Mouse (Mus musculus) forebrain, embryonic 11.5 days (tissue): Measurements from ENCODE around the gene Ilkap. TPM values are rescaled to one million over a fixed set of nuclear protein-coding genes. Genes with fewer than 3 reads are reported as not detected.

Experiments
- ATAC-seq: fragments of 200-750 bp; cut with Nextera tagmentation; replicated peaks from 2 replicates; pipeline ENCODE4 v1.8.0; 2017; ENCODE audit warnings: moderate TSS enrichment; ENCODE audit not compliant: low FRiP score
- DNase-seq: peaks from one replicate; pipeline ENCODE4 v3.0.0-alpha.2; 2017; ENCODE audit warnings: low spot score
- H3K27ac ChIP-seq: fragments of 300-500 bp; sonication (generic); 2 replicates; pipeline ENCODE4 v1.5.1; 2014; ENCODE audit warnings: low read depth, low read length
- H3K27me3 ChIP-seq: fragments of 300-500 bp; sonication (generic); 2 replicates; pipeline ENCODE4 v1.6.1; 2014; ENCODE audit warnings: mild to moderate bottlenecking, low read length, mixed read lengths; ENCODE audit not compliant: control insufficient read depth, insufficient read depth
- H3K36me3 ChIP-seq: fragments of 300-500 bp; sonication (generic); 2 replicates; pipeline ENCODE4 v1.6.1; 2014; ENCODE audit warnings: mild to moderate bottlenecking, low read length, moderate library complexity, mixed read lengths; ENCODE audit not compliant: control insufficient read depth, insufficient read depth
- H3K4me1 ChIP-seq: fragments of 300-500 bp; sonication (generic); replicated peaks from 2 replicates; pipeline ENCODE4 v1.6.1; 2014; ENCODE audit warnings: low read length, mixed read lengths; ENCODE audit not compliant: control insufficient read depth, insufficient read depth
- H3K4me2 ChIP-seq: fragments of 300-500 bp; sonication (generic); 2 replicates; pipeline ENCODE4 v1.6.1; 2014; ENCODE audit warnings: low read depth, mild to moderate bottlenecking, low read length, moderate library complexity, mixed read lengths; ENCODE audit not compliant: severe bottlenecking
- H3K4me3 ChIP-seq: fragments of 300-500 bp; sonication (generic); 2 replicates; pipeline ENCODE4 v1.5.1; 2014; ENCODE audit warnings: low read depth, low read length
- H3K9ac ChIP-seq: fragments of 300-500 bp; sonication (generic); 2 replicates; pipeline ENCODE4 v1.6.1; 2014; ENCODE audit warnings: low read length
- H3K9me3 ChIP-seq: fragments of 300-500 bp; sonication (generic); 2 replicates; pipeline ENCODE4 v1.6.1; 2016; ENCODE audit warnings: low read length, mixed read lengths; ENCODE audit not compliant: control insufficient read depth
- WGBS: fragments of 180-500 bp; shearing (Covaris S2); extraction: QIAGEN DNeasy Blood & Tissue Kit; methylation state at CpG from one replicate; pipeline ENCODE4 v1.1.7; 2014; 5-methylcytosine and 5-hydroxymethylcytosine counted together
- polyA plus RNA-seq: library from polyadenylated mRNA; unstranded; fragments of >200 nt; fragmentation: Nextera tagmentation; extraction: Ambion mirVana; gene quantifications from 2 replicates; pipeline ENCODE4 v1.2.1, GENCODE M21; 2014

Ilkap gene
- polyA plus RNA-seq, 1 experiment from 2014 or later, result 161 TPM

- Histone ChIP-seq H3K9me3 (no peaks in the 10 kb centered on the region), H3K36me3 (no peaks in the 10 kb centered on the region), H3K27me3 (no peaks in the 10 kb centered on the region), H3K4me1 (peaks cover 20% of the 10 kb centered on the region), H3K4me3 (peak overlapping the region; percentile 61), H3K4me2 (peak overlapping the region; percentile 78), H3K9ac (peak overlapping the region; percentile 86), H3K27ac (no peak overlapping the region)
- ATAC-seq (no peak), DNase-seq (peak; percentile 54)
- 48% methylated on average over 8 of the region's 8 CpGs for WGBS
Measured at GRCm38 (mm10) chr1:91411631-91412285, 13.1 kb upstream of the Ilkap start.

- no peak for ATAC-seq
Measured at GRCm38 (mm10) chr1:91407819-91408218, 9.2 kb upstream of the Ilkap start.

GRCm38 (mm10) chr1:91405406-91406169 lies 7.0 kb upstream of the Ilkap start:
- Histone ChIP-seq H3K4me2 (no peak overlapping the region), H3K9me3 (no peaks in the 10 kb centered on the region), H3K27ac (no peak overlapping the region), H3K4me1 (no peaks in the 10 kb centered on the region), H3K27me3 (no peaks in the 10 kb centered on the region; the same call in 1 of the 2 replicates), H3K4me3 (no peak overlapping the region), H3K9ac (no peak overlapping the region), H3K36me3 (no peaks in the 10 kb centered on the region)
- no peak for ATAC-seq
- DNase-seq, result no peak
- WGBS, result 62% methylated on average over 23 of the region's 23 CpGs

More at GRCm38 (mm10) chr1:91407819-91408218, 9.2 kb upstream of the Ilkap start:
- no peaks in the 10 kb centered on the region; the same call in 1 of the 2 replicates for H3K27me3 ChIP-seq
- no peaks in the 10 kb centered on the region for H3K36me3 ChIP-seq
- 80% methylated on average over 4 of the region's 4 CpGs for WGBS
- H3K4me3 ChIP-seq, result no peak overlapping the region
- no peaks in the 10 kb centered on the region for H3K9me3 ChIP-seq
- no peak overlapping the region for H3K4me2 ChIP-seq
- no peak overlapping the region for H3K9ac ChIP-seq
- peaks cover 5% of the 10 kb centered on the region for H3K4me1 ChIP-seq
- H3K27ac ChIP-seq, result no peak overlapping the region
- DNase-seq, result no peak

GRCm38 (mm10) chr1:91404976-91405375 lies 6.4 kb upstream of the Ilkap start:
- no peak overlapping the region for H3K27ac ChIP-seq
- no peaks in the 10 kb centered on the region; the same call in 1 of the 2 replicates for H3K27me3 ChIP-seq
- no peaks in the 10 kb centered on the region for H3K9me3 ChIP-seq
- ATAC-seq, result no peak
- no peak for DNase-seq
- H3K4me2 ChIP-seq, result no peak overlapping the region
- 39% methylated on average over 1 of the region's 1 CpGs for WGBS
- H3K36me3 ChIP-seq, result no peaks in the 10 kb centered on the region
- H3K4me1 ChIP-seq, result no peaks in the 10 kb centered on the region
- no peak overlapping the region for H3K4me3 ChIP-seq
- no peak overlapping the region for H3K9ac ChIP-seq

- no peaks in the 10 kb centered on the region for H3K36me3 ChIP-seq
- no peaks in the 10 kb centered on the region for H3K9me3 ChIP-seq
- peak overlapping the region; percentile 71 for H3K27ac ChIP-seq
- H3K9ac ChIP-seq, result peak overlapping the region; percentile 94
- H3K27me3 ChIP-seq, result no peaks in the 10 kb centered on the region
- H3K4me3 ChIP-seq, result peak overlapping the region; percentile 86
- 2% methylated on average over 12 of the region's 12 CpGs for WGBS
- ATAC-seq (no peak), DNase-seq (no peak)
- peaks cover 4% of the 10 kb centered on the region for H3K4me1 ChIP-seq
- peak overlapping the region; percentile 89 for H3K4me2 ChIP-seq
Measured at GRCm38 (mm10) chr1:91397927-91398259, 722 bp downstream of the Ilkap start.

- H3K9ac ChIP-seq, result no peak overlapping the region
- H3K9me3 ChIP-seq, result no peaks in the 10 kb centered on the region
- no peak overlapping the region for H3K27ac ChIP-seq
- peaks cover 9% of the 10 kb centered on the region; the same call in 1 of the 2 replicates for H3K36me3 ChIP-seq
- H3K4me3 ChIP-seq, result no peak overlapping the region
- no peaks in the 10 kb centered on the region for H3K27me3 ChIP-seq
- no peak overlapping the region for H3K4me2 ChIP-seq
- H3K4me1 ChIP-seq, result no peaks in the 10 kb centered on the region
- no peak for ATAC-seq
- 94% methylated on average over 5 of the region's 5 CpGs for WGBS
- DNase-seq, result no peak
Measured at GRCm38 (mm10) chr1:91390369-91390768, 8.2 kb downstream of the Ilkap start.

- Histone ChIP-seq H3K4me1 (no peaks in the 10 kb centered on the region), H3K27ac (no peak overlapping the region), H3K27me3 (no peaks in the 10 kb centered on the region), H3K9me3 (no peaks in the 10 kb centered on the region), H3K4me2 (no peak overlapping the region), H3K36me3 (peaks cover 29% of the 10 kb centered on the region), H3K9ac (no peak overlapping the region), H3K4me3 (no peak overlapping the region)
- 96% methylated on average over 4 of the region's 4 CpGs for WGBS
- ATAC-seq, result no peak
- DNase-seq, result no peak
Measured at GRCm38 (mm10) chr1:91381091-91381471, 17.5 kb downstream of the Ilkap start.

GRCm38 (mm10) chr1:91380453-91381090 lies 18.0 kb downstream of the Ilkap start:
- Histone ChIP-seq H3K4me3 (no peak overlapping the region), H3K27me3 (no peaks in the 10 kb centered on the region), H3K9me3 (no peaks in the 10 kb centered on the region), H3K9ac (no peak overlapping the region), H3K36me3 (peaks cover 33% of the 10 kb centered on the region), H3K4me1 (no peaks in the 10 kb centered on the region), H3K27ac (no peak overlapping the region), H3K4me2 (no peak overlapping the region)
- ATAC-seq (peak; percentile 67), DNase-seq (peak; percentile 86)
- WGBS, result 60% methylated on average over 7 of the region's 7 CpGs
